Mouse (Mus musculus) ES-E14 (cell line): ENCODE data around the gene Igfbp1. TPM values are rescaled to one million over a fixed set of nuclear protein-coding genes. Genes with fewer than 3 reads are reported as not detected.

ENCODE experiments used
- DNase-seq: peaks from one replicate; pipeline ENCODE4 v3.0.0-alpha.2; 2013; ENCODE audit warnings: low read depth, low spot score
- H3K27ac ChIP-seq: 2 replicates; pipeline ENCODE4 v1.5.1; 2012; ENCODE audit warnings: low read depth, mild to moderate bottlenecking, low read length, moderate library complexity, mixed read lengths; ENCODE audit not compliant: poor library complexity, insufficient read depth, severe bottlenecking
- H3K36me3 ChIP-seq: 2 replicates; pipeline ENCODE4 v1.6.1; 2012; ENCODE audit warnings: mild to moderate bottlenecking, low read length, moderate library complexity, mixed read lengths; ENCODE audit not compliant: control insufficient read depth, poor library complexity, insufficient read depth, severe bottlenecking
- H3K4me1 ChIP-seq, 2 experiments: fragments of 150-350 bp in 1 of 2; sonication (generic) in 1 of 2; 2 replicates each; pipeline ENCODE4 v1.6.1; 2012; ENCODE audit warnings: low read length in 2 of 2, mild to moderate bottlenecking in 1 of 2, mixed read lengths in 1 of 2; ENCODE audit not compliant: control insufficient read depth in 2 of 2, insufficient read depth in 2 of 2, poor library complexity in 1 of 2
- H3K4me3 ChIP-seq, 2 experiments: fragments of 150-350 bp in 1 of 2; sonication (generic) in 1 of 2; 2 replicates each; pipeline ENCODE4 v1.5.1; 2012; ENCODE audit warnings: low read length in 2 of 2, low read depth in 1 of 2, mild to moderate bottlenecking in 1 of 2, mixed read lengths in 1 of 2; ENCODE audit not compliant: insufficient read depth in 1 of 2, poor library complexity in 1 of 2, severe bottlenecking in 1 of 2
- H3K9ac ChIP-seq: 2 replicates; pipeline ENCODE4 v1.6.1; 2012; ENCODE audit warnings: low read depth, mild to moderate bottlenecking, low read length, mixed read lengths; ENCODE audit not compliant: poor library complexity, insufficient read depth, severe bottlenecking
- H3K9me3 ChIP-seq: fragments of 150-350 bp; sonication (generic); 2 replicates; pipeline ENCODE4 v1.6.1; 2012; ENCODE audit warnings: low read depth, mild to moderate bottlenecking, low read length; ENCODE audit not compliant: control insufficient read depth, insufficient read depth
- CHD2 ChIP-seq: IDR thresholded peaks from 2 replicates; pipeline ENCODE4 v1.6.1; 2014; ENCODE audit warnings: mild to moderate bottlenecking, low read depth, low read length, inconsistent platforms
- HCFC1 ChIP-seq: IDR thresholded peaks from 2 replicates; pipeline ENCODE4 v1.6.1; 2012; ENCODE audit warnings: low read length, inconsistent platforms, borderline replicate concordance; ENCODE audit not compliant: insufficient read depth
- MAFK ChIP-seq: IDR thresholded peaks from 2 replicates; pipeline ENCODE4 v1.6.1; 2014; ENCODE audit warnings: mild to moderate bottlenecking, low read depth, low read length, inconsistent platforms; ENCODE audit not compliant: insufficient read depth
- ZC3H11A ChIP-seq: IDR thresholded peaks from 2 replicates; pipeline ENCODE4 v1.6.1; 2012; ENCODE audit warnings: low read depth, mild to moderate bottlenecking, inconsistent platforms, low read length, borderline replicate concordance
- ZNF384 ChIP-seq: IDR thresholded peaks from 2 replicates; pipeline ENCODE4 v1.6.1; 2012; ENCODE audit warnings: low read depth, low read length, inconsistent platforms
- in situ Hi-C, 2 experiments: fragments of 600-800 bp; cut with MboI; formaldehyde crosslinking; loops; one replicate each; pipeline ENCODE4 v1.15.1; 2025; ENCODE audit warnings: low sequenced_read_pairs in 2 of 2, inconsistent platforms in 1 of 2; ENCODE audit not compliant: unreplicated experiment in 2 of 2
- total RNA-seq: library from RNA; depleted of rRNA; stranded (reverse); fragments of 300-350 nt; gene quantifications from 2 replicates; pipeline ENCODE4 v1.2.3, GENCODE M21; 2012; rRNA removed

The Igfbp1 gene
- total RNA-seq, result not detected in 2 replicates

GRCm38 (mm10) chr11:7197491-7197941 is at the start of gene Igfbp1:
Gene Igfbp1 (plus strand): TSS chr11:7197782.
- in situ Hi-C loops, result no loop called here
- DNase-seq, result no peak
- Histone ChIP-seq H3K4me1 (no peaks in the 10 kb centered on the region), H3K4me3 (peak within 1 kb of the TSS in 1 of 2 experiments; percentile 16; a peak in 1 of 4 replicates), H3K9me3 (no peaks in the 10 kb centered on the region), H3K9ac (no peak within 1 kb of the TSS), H3K27ac (no peak within 1 kb of the TSS), H3K36me3 (no peaks in the 10 kb centered on the region)
- TF ChIP-seq CHD2, result no peak
- no peak for TF ChIP-seq HCFC1
- TF ChIP-seq MAFK, result no peak
- TF ChIP-seq ZC3H11A, result no peak
- no peak for TF ChIP-seq ZNF384

GRCm38 (mm10) chr11:7147945-7148344 is 49.6 kb upstream of the Igfbp1 start:
- Histone ChIP-seq H3K4me1 (no peaks in the 10 kb centered on the region), H3K4me3 (no peak overlapping the region), H3K9me3 (no peaks in the 10 kb centered on the region), H3K36me3 (no peaks in the 10 kb centered on the region), H3K9ac (no peak overlapping the region), H3K27ac (no peak overlapping the region)
- no peak for DNase-seq
- in situ Hi-C loops, result no loop called here
- TF ChIP-seq HCFC1 (no peak), ZNF384 (no peak), CHD2 (no peak), ZC3H11A (no peak), MAFK (no peak)

GRCm38 (mm10) chr11:7149471-7149870 is 48.1 kb upstream of the Igfbp1 start:
- Histone ChIP-seq H3K9ac (no peak overlapping the region), H3K9me3 (no peaks in the 10 kb centered on the region), H3K36me3 (no peaks in the 10 kb centered on the region), H3K4me1 (no peaks in the 10 kb centered on the region), H3K27ac (no peak overlapping the region), H3K4me3 (no peak overlapping the region)
- TF ChIP-seq MAFK (no peak), ZNF384 (no peak), ZC3H11A (no peak), CHD2 (no peak), HCFC1 (no peak)
- in situ Hi-C loops, result no loop called here
- no peak for DNase-seq

GRCm38 (mm10) chr11:7150511-7150910 is 47.1 kb upstream of the Igfbp1 start:
- DNase-seq, result no peak

GRCm38 (mm10) chr11:7152371-7152770 is 45.2 kb upstream of the Igfbp1 start:
- no peak overlapping the region for H3K4me3 ChIP-seq
- DNase-seq, result no peak
- no peak for TF ChIP-seq ZC3H11A
- TF ChIP-seq CHD2, result no peak
- no peak for TF ChIP-seq MAFK
- TF ChIP-seq HCFC1, result no peak
- no peak for TF ChIP-seq ZNF384
- H3K36me3 ChIP-seq, result no peaks in the 10 kb centered on the region
- no peak overlapping the region for H3K9ac ChIP-seq
- no peaks in the 10 kb centered on the region for H3K4me1 ChIP-seq
- in situ Hi-C loops, result loop anchor here in 1 of 2 experiments (25.0 kb wide), 1 partner anchor 490 kb away; the partner anchor contains the start of gene Ramp3
- H3K9me3 ChIP-seq, result no peaks in the 10 kb centered on the region
- H3K27ac ChIP-seq, result no peak overlapping the region

More at GRCm38 (mm10) chr11:7150511-7150910, 47.1 kb upstream of the Igfbp1 start:
- Histone ChIP-seq H3K4me3 (no peak overlapping the region), H3K4me1 (no peaks in the 10 kb centered on the region), H3K9ac (no peak overlapping the region), H3K27ac (no peak overlapping the region), H3K9me3 (no peaks in the 10 kb centered on the region), H3K36me3 (no peaks in the 10 kb centered on the region)
- in situ Hi-C loops, result loop anchor here in 1 of 2 experiments (25.0 kb wide), 1 partner anchor 488 kb away; the partner anchor contains the start of gene Ramp3
- no peak for TF ChIP-seq ZNF384
- no peak for TF ChIP-seq MAFK
- TF ChIP-seq ZC3H11A, result no peak
- no peak for TF ChIP-seq CHD2
- TF ChIP-seq HCFC1, result no peak
